Mouse (Mus musculus): Measurements from ENCODE around the gene Cdk20. TPM values are rescaled to one million over a fixed set of nuclear protein-coding genes. Genes with fewer than 3 reads are reported as not detected.

Gene Cdk20
- polyA plus RNA-seq, 1 experiment from 2014 or later, result 10.5 TPM

GRCm38 (mm10) chr13:64458181-64458580 is 26.1 kb downstream of the Cdk20 start:
- H3K27ac ChIP-seq (ENCODE audit: low read depth), result no peak overlapping the region
- no peak overlapping the region for H3K9ac ChIP-seq
- TF ChIP-seq CTCF (IDR thresholded peaks at IDR 0.05; ENCODE audit: low read depth), result no peak
- no peak overlapping the region for H3K4me3 ChIP-seq (ENCODE audit: low read depth, low read length)
- H3K27me3 ChIP-seq (ENCODE audit: insufficient read depth, low read length), result no peaks in the 10 kb centered on the region
- no peaks in the 10 kb centered on the region; the same call in 1 of the 2 replicates for H3K9me3 ChIP-seq (ENCODE audit: low read depth, low read length)
- no peaks in the 10 kb centered on the region for H3K4me1 ChIP-seq (ENCODE audit: insufficient read depth)
- 86% methylated on average over 14 of the region's 14 CpGs for WGBS
- no peak overlapping the region for H3K4me2 ChIP-seq
- H3K36me3 ChIP-seq (ENCODE audit: insufficient read depth), result no peaks in the 10 kb centered on the region
- DNase-seq (no peak), ATAC-seq (ENCODE audit: insufficient read depth) (no peak)

DNA sequence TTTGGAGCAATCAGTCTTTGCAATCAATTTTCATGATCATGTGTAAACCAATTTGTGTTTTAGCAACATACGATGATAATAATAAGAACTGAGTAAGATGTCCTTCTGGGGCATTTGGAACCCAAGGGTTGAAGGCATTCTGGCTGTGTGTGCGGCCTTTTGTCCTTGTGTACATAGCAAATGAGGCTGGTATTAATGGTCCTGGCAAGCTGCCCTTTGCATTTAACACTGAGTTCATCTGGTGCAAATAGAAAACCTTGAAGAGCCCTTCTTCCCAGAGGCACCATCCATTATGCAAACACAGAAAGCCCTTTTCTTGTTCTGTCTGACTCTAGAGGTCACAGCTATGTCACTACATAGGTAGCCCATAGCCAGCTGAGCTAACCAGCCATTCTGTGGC is 30.5 kb downstream of the Cdk20 start:
- 65% methylated on average over 2 of the region's 2 CpGs for WGBS
- no peak for ATAC-seq (ENCODE audit: insufficient read depth)

GRCm38 (mm10) chr13:64465166-64465565 is 33.1 kb downstream of the Cdk20 start:
- DNase-seq, result no peak
- no peaks in the 10 kb centered on the region for H3K4me1 ChIP-seq (ENCODE audit: insufficient read depth)
- H3K4me2 ChIP-seq, result no peak overlapping the region
- TF ChIP-seq CTCF (IDR thresholded peaks at IDR 0.05; ENCODE audit: low read depth), result no peak
- H3K9me3 ChIP-seq (ENCODE audit: low read depth, low read length), result no peaks in the 10 kb centered on the region; the same call in 1 of the 2 replicates
- no peaks in the 10 kb centered on the region for H3K36me3 ChIP-seq (ENCODE audit: insufficient read depth)
- no peak overlapping the region for H3K9ac ChIP-seq
- 68% methylated on average over 9 of the region's 9 CpGs for WGBS
- H3K27me3 ChIP-seq (ENCODE audit: insufficient read depth, low read length), result no peaks in the 10 kb centered on the region
- H3K4me3 ChIP-seq (ENCODE audit: low read depth, low read length), result no peak overlapping the region
- no peak for ATAC-seq (ENCODE audit: insufficient read depth)
- H3K27ac ChIP-seq (ENCODE audit: low read depth), result no peak overlapping the region

More for the DNA sequence above, 30.5 kb downstream of the Cdk20 start:
- Histone ChIP-seq H3K27me3 (ENCODE audit: insufficient read depth, low read length) (no peaks in the 10 kb centered on the region), H3K4me3 (ENCODE audit: low read depth, low read length) (no peak overlapping the region), H3K9me3 (ENCODE audit: low read depth, low read length) (no peaks in the 10 kb centered on the region; the same call in 1 of the 2 replicates), H3K27ac (ENCODE audit: low read depth) (no peak overlapping the region), H3K9ac (no peak overlapping the region), H3K36me3 (ENCODE audit: insufficient read depth) (no peaks in the 10 kb centered on the region), H3K4me1 (ENCODE audit: insufficient read depth) (no peaks in the 10 kb centered on the region), H3K4me2 (no peak overlapping the region)
- DNase-seq, result peak; percentile 24
- TF ChIP-seq CTCF (IDR thresholded peaks at IDR 0.05; ENCODE audit: low read depth), result no peak

DNA sequence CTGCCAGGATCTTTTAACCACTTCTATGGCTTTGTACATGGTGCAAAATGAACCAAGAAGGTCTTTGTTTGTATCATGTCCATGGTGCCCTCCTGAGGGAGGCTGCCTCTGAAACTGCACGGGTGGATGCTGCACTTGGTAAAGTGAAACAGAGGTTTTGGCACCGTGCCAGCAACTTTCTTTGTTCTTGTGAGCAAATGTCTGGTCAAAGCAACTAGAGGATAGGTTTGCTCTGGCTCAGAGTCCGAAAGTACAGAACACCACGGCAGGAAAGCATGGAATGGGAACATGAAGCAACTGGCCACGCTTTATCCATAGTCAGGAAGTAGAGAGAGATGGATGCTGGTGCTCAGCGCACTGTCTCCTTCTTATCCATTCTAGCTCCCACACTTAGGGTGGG is 35.8 kb downstream of the Cdk20 start:
- no peaks in the 10 kb centered on the region for H3K4me1 ChIP-seq (ENCODE audit: insufficient read depth)
- ATAC-seq (ENCODE audit: insufficient read depth) (no peak), DNase-seq (peak; percentile 74)
- H3K4me3 ChIP-seq (ENCODE audit: low read depth, low read length), result no peak overlapping the region
- no peak overlapping the region for H3K9ac ChIP-seq
- H3K36me3 ChIP-seq (ENCODE audit: insufficient read depth), result no peaks in the 10 kb centered on the region
- H3K27me3 ChIP-seq (ENCODE audit: insufficient read depth, low read length), result no peaks in the 10 kb centered on the region
- H3K27ac ChIP-seq (ENCODE audit: low read depth), result no peak overlapping the region
- H3K9me3 ChIP-seq (ENCODE audit: low read depth, low read length), result no peaks in the 10 kb centered on the region
- TF ChIP-seq CTCF (IDR thresholded peaks at IDR 0.05; ENCODE audit: low read depth), result no peak
- 54% methylated on average over 6 of the region's 6 CpGs for WGBS
- H3K4me2 ChIP-seq, result no peak overlapping the region

DNA sequence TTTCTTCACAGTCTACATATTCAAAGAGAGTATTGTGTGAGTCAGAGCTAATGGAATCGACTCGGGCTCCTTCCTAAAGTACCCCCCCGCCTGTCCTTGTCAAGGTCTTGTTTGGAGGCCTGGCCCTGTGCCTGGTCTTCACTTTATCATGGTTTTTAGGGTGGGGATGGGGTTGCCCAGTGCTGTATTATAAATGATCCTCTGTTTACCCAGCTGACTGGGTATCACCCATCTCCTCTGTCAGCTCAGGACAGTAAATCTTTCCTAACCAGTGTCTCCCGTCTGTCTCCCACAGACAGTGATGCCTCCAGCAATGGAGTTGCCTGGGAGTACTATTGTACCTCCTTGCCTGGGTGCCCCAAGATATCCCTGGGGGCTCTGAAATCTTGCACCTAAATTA is 45.9 kb downstream of the Cdk20 start:
- 59% methylated on average over 4 of the region's 4 CpGs for WGBS

GRCm38 (mm10) chr13:64479960-64480359 is 47.8 kb downstream of the Cdk20 start:
- Histone ChIP-seq H3K4me3 (ENCODE audit: low read depth, low read length) (no peak overlapping the region), H3K4me1 (ENCODE audit: insufficient read depth) (no peaks in the 10 kb centered on the region), H3K4me2 (no peak overlapping the region), H3K9me3 (ENCODE audit: low read depth, low read length) (no peaks in the 10 kb centered on the region), H3K27me3 (ENCODE audit: insufficient read depth, low read length) (no peaks in the 10 kb centered on the region), H3K36me3 (ENCODE audit: insufficient read depth) (no peaks in the 10 kb centered on the region), H3K27ac (ENCODE audit: low read depth) (no peak overlapping the region), H3K9ac (no peak overlapping the region)
- no peak for ATAC-seq (ENCODE audit: insufficient read depth)
- no peak for DNase-seq
- no peak for TF ChIP-seq CTCF (IDR thresholded peaks at IDR 0.05; ENCODE audit: low read depth)
- 49% methylated on average over 3 of the region's 3 CpGs for WGBS

More for the DNA sequence above, 45.9 kb downstream of the Cdk20 start:
- no peak overlapping the region for H3K27ac ChIP-seq (ENCODE audit: low read depth)
- H3K27me3 ChIP-seq (ENCODE audit: insufficient read depth, low read length), result no peaks in the 10 kb centered on the region
- H3K9me3 ChIP-seq (ENCODE audit: low read depth, low read length), result no peaks in the 10 kb centered on the region
- DNase-seq (no peak), ATAC-seq (ENCODE audit: insufficient read depth) (no peak)
- H3K36me3 ChIP-seq (ENCODE audit: insufficient read depth), result no peaks in the 10 kb centered on the region
- TF ChIP-seq CTCF (IDR thresholded peaks at IDR 0.05; ENCODE audit: low read depth), result no peak
- H3K4me1 ChIP-seq (ENCODE audit: insufficient read depth), result no peaks in the 10 kb centered on the region
- no peak overlapping the region for H3K4me3 ChIP-seq (ENCODE audit: low read depth, low read length)
- no peak overlapping the region for H3K4me2 ChIP-seq
- H3K9ac ChIP-seq, result no peak overlapping the region

DNA sequence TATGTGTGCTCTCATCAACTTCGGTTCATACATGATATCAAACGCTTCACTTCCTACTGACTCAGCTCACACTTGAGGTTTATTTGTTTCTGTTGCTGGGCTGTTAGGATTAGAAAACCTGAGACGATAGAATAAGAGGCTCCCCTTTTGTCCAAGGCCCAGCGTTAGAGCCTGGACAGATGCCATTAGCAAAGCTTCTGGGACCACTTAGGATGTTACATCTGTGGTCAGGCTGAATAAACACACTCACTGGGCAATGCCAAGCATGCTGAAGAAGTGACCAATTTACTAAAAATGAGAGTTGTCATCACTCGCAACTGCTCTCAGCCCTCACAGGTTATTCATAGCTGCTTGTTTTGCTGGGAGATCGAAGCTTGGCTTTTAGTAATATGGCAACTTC is 57.8 kb downstream of the Cdk20 start:
- ATAC-seq (ENCODE audit: insufficient read depth) (no peak), DNase-seq (no peak)
- Histone ChIP-seq H3K27ac (ENCODE audit: low read depth) (no peak overlapping the region), H3K4me3 (ENCODE audit: low read depth, low read length) (no peak overlapping the region), H3K36me3 (ENCODE audit: insufficient read depth) (no peaks in the 10 kb centered on the region), H3K27me3 (ENCODE audit: insufficient read depth, low read length) (no peaks in the 10 kb centered on the region), H3K9me3 (ENCODE audit: low read depth, low read length) (no peaks in the 10 kb centered on the region), H3K4me2 (no peak overlapping the region), H3K4me1 (ENCODE audit: insufficient read depth) (no peaks in the 10 kb centered on the region), H3K9ac (no peak overlapping the region)
- TF ChIP-seq CTCF (IDR thresholded peaks at IDR 0.05; ENCODE audit: low read depth), result no peak
- 61% methylated on average over 6 of the region's 6 CpGs for WGBS

Other genes starting within 250 kb of the Cdk20 start
- gene Cdc14b, start 157.0 kb upstream of the Cdk20 start, polyA plus RNA-seq (2014; fragmentation: Nextera tagmentation; extraction: Ambion mirVana), result 17.1 and 20.3 TPM in 2 replicates
- 50.1 and 51.9 TPM in 2 replicates for gene Aaed1, start 119.6 kb upstream of the Cdk20 start, polyA plus RNA-seq (2014; fragmentation: Nextera tagmentation; extraction: Ambion mirVana)
- 130 and 141 TPM in 2 replicates for gene Ctsl, start 61.4 kb upstream of the Cdk20 start, polyA plus RNA-seq (2014; fragmentation: Nextera tagmentation; extraction: Ambion mirVana)
- gene Fam240b, start 65.5 kb downstream of the Cdk20 start, polyA plus RNA-seq (2014; fragmentation: Nextera tagmentation; extraction: Ambion mirVana), result not detected in 2 replicates

Measured in lung, embryonic 14.5 days (tissue).